Mouse (Mus musculus) hindlimb bud, embryonic 11.5 days (tissue): ENCODE data around the gene Dcdc2a.

Experiments used
- DNase-seq: peaks from one replicate; pipeline ENCODE4 v3.0.0-alpha.2; 2012; ENCODE audit warnings: low read depth, low spot score; ENCODE audit errors: extremely low spot score

The Dcdc2a gene

DNA sequence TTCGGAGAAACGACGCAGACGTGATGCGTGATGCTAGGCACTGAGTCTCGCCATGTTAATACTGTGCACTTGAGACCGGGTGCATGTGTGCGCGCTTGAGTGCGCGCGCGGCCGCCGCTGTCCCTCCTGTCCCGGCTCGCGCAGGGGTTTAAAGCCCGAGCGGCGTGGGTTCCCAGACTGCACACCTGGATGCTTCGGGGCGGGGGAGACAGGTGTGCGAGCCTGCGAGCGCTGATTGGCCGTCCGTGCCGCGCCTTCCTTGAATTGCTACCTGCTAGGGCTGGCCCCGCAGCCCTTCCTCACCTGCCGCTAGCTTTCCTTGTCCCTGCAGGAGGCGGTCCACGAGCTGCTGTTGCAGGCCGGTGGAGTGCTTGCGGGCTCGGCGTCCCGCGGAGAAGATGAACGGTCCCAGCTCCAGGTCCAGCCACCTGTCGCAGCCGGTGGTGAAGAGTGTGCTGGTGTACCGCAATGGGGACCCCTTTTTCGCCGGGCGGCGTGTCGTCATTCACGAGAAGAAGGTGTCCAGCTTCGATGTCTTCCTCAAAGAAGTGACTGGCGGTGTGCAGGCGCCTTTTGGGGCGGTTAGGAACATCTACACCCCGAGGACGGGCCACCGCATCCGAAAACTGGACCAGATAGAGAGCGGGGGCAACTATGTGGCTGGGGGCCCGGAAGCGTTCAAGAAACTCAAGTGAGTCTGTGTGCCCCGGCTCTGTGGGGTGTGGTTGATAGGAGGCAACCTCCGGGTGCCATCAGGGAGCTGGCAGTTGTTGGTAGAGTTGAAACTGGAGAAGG lies at the start of gene Dcdc2a:
Dcdc2a (plus strand) TSS at position 132 of the 795 bp plus-strand sequence.
- DNase-seq = no peak

DNA sequence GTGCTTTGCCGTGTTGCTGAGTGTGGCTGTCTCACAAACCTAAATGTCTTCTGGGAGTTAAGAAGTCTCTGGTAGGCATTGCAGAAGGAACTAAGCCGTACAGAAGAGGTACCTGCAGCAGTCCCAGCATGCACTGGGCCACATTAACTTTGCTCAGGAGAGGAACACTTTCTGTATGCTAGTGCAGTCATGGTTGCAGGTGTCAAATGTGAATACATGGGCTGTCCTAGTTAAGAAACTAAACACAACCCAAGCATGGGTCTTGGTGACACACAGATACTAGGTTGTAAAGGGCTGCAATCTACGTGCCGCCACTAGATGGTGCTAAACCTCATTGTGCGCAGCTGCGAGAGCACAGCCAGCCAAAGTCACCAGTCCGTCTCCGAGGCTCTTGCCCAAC lies 48.7 kb upstream of the Dcdc2a start:
- DNase-seq = no peak

DNA sequence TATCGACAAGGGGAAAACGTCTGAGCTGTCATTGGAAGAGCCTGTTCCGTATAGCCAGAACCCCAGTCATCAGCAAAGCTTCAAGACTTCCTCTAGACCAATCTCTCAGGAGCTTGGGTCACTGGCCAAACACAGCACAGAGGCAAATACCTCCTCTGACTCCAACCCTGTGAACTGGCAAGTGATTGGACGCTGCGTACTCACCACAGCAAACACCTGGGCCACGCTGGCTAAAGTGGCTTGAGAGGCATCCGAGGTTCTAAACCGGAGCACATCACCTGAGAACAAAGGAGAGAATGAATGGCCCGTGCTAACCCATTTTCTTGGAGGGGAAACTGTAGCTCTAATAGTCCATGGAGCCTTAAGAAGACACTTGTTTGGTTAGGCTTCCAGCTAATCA lies 37.5 kb upstream of the Dcdc2a start:
- DNase-seq = no peak

DNA sequence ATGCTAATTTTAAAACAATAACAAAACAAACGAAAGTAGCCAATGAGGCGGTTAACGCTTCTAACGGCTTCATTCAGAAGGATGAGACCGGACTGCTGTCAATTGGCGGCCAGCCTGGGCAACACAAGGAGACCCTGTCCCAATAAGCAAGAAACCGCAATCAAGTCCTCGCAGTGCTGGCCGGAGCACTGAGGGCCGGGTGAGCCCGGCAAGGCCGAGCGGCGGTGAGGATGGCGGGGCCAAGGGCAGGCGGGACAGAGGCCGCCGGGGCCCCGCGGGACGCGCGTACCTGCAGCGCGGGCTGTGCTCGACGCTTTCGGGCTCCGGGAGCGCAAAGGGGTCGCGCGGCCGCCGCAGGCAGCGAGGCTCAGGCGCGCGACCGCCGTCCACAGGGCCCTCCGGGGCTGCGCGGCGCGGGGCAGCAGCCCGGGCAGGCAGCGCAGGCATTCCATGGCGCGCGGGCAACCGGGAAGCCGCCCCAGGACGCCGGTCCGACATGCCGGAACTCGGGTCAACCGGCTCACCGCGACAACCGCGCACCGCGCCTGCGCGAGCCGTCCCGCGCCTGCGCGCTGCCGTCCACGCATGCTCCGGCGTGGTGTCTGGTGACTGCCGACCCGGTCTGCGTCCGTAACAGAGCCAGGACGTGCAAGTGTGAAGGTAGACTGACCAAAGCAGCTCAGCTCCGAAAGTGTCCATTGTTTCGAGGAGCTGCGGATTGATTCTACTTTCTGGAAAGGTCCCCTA lies 35.8 kb upstream of the Dcdc2a start, which contains the start of gene Mrs2:
Mrs2 (minus strand) TSS at position 587 of the 747 bp plus-strand sequence.
- DNase-seq = peak; percentile 56

DNA sequence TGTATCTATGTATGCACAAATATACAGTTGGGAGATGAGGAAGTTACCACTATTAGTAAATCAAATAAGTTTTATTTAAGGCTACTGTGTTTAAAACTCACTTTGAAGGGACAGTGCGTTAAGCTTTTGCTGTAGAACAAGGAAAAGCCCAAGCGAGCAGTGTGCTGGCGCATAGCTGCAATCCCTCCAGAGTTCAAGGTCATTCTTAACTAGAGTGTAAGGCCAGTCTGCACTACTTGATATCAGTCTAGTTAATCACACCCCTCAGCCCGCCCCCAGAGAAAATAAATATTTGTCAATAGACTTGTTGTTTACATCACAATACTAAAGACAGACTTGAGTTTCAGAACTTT lies 35.3 kb upstream of the Dcdc2a start:
- no peak for DNase-seq

DNA sequence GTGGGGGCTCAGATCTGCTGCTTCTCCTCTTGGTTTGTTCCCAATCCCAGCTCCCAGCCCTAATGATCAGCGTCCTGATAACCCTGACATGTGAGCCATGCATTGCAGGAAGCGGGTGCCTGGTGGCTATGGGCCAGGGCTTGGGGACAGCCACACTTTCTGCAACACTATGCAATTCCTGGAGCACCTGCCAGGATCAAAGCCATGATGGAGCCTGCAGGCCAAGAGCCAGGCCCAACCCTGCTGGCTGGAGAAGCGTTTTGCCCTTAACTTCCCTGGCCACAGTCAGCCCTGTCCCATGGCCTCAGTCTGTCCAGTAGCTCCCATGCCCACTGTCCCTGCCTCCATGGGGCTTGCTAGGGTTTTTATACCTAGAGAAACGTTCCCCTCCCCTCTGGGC lies 33.4 kb upstream of the Dcdc2a start:
- DNase-seq = no peak

DNA sequence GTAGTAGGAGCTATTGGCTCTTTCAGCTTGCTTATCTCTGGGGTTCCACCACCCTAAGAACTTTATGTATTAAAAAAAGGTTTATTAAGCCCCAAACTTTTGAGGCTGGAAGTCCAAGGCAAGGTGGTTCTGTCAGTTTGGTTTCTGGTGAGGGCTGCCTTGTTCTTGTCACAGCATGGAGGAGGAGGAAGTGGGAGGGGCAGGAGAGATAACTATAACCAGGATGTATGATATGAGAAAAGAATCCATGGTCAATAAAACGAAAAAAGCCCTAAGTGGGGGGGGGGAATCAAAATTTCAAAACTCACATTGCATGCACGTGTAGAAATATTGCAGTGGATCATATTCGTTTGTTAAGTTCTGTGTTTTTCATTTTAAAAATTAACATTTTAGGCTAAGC lies 32.7 kb upstream of the Dcdc2a start:
- no peak for DNase-seq

DNA sequence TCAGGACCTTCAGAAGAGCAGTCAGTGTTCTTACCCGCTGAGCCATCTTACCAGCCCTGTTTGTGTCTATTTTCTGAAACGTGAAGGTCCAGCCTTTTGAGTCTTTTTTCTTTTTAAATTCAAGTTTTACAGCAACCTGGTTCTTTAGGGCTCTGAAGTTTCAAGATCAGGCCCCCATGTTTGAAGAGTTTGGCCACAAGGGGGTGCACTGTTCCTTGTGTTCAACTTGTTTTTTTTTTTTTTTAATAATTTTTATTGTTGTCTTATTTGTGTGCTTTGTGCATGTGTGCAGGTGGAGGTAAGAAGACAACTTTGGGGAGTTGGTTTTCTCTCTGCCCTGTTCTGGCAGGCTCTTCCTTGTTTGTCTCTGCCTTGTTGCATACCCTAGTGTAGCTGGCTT lies 31.1 kb upstream of the Dcdc2a start:
- DNase-seq = no peak

DNA sequence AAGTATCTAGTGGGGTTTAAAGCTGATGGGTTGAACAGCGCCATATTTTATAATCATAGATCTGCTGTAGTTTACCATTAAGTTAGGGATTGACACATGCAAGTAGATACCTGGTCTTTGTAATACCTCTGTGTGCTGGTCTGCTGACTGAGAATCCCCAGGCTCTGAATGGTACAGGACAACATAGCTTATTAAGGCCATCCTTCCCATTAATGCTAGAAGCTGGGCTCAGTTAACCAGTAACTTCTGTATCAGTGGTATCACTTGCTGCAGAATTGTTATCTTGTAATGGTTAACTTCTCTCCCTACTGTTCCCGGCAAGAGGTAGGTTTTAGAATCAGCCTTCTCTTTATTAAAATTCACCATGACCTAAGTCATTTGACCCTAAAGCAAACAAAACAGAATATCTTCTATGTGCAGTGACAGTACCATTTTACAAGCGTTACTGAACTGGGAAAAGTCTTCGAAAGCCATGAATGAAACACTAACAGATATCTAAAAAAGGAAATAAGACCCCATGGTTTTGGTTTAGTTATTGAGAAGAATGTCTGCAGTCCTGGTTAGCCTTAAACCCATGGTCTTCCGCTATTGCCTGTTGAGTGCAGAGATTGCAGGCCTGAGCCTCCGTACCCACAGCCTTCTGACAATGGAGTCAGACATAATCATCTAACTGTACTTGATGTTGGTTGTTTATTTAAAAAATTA lies 29.2 kb upstream of the Dcdc2a start:
- no peak for DNase-seq

DNA sequence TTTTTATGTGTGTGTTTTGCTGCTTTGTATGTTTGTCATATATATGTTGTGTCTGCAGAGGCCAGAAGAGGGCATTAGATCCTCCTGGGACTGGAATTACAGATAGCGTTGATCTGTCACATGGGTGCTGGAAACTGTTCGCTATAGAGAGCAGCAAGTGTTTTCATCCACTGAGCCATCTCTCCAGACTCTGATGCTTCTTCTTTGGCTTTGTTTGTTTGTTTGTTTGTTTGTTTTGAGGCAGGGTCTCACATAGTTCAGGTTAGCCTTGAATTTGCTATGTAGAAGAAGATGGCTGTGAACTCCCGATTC lies 28.7 kb upstream of the Dcdc2a start:
- no peak for DNase-seq

DNA sequence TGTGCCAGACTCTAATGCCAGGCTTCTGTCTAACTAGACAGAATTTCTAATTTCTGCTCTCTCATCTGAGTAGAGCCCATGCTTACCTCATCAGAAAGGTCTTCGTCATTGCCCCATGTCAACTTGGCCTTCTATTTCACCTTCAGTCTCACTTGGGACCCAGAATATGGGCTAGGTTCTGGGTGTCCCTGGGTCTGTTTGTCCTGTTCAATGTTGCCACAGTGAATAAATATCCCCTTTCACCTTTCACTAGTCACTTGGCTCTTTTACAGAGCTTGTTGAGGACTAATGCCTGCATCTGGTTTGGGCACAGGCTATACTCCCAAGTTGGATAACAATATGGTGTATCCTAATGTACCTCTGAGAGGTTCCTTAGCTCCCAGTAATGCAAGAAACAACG lies 16.3 kb upstream of the Dcdc2a start:
- DNase-seq = no peak

DNA sequence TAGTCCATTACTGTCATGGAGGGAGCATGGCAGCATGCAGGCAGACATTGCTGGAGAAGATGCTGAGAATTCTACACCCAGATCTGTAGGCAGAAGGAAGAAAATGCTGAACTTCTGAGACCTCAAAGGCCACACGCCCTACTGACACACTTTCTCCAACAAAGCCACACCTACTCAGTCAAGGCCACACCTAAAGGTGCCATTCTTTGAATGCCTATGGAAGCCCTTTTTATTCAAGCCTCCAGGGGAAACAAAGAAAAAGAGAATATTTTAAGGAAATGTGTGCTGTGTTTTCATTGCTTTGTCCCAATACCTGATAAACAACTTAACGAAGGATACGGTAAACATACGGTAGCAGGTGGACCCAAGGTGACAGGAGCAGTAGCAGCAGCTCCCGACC lies 3.1 kb upstream of the Dcdc2a start:
- no peak for DNase-seq

DNA sequence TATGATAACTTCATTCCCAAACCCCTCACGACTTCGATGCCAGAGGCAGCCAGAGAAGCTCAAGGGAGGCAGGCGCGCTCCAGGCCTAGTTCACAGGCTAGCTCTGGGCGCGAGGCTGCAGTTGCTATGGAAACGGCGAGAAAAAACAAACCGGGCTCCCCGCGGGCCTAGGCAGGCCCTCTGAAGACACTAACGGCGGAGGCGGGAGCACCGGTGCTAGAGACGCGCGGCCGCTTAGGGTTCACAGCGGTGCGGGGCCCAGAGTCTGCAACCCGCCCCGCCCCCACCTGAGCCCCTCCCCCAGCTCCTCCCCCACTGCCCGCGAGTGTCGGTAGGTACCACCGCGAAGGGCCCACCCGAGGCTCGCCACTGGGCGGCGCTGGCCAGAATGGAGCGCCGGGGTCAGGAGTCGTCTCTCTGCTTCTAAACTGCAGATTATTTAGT lies 671 bp upstream of the Dcdc2a start:
- no peak for DNase-seq

DNA sequence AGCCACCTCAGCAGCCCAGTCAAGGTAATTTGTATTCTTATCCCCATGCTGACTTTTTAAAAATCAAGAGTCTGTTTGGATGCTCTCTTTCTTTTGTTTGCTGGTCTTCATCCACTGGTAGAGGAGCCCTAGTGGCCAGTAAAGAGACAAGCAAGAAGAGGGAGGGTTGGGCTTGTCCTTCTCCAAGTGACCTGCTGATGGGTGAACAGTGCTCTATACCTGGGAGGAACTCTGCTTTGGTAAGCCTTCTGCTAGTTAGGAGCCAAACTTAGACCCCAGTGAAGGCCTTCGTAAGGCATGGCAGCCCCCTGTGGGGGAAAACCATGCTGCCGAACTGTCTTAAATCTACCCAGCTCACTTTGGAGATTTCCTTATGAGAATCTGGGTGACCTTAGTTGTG lies 10.9 kb downstream of the Dcdc2a start:
- DNase-seq = no peak

DNA sequence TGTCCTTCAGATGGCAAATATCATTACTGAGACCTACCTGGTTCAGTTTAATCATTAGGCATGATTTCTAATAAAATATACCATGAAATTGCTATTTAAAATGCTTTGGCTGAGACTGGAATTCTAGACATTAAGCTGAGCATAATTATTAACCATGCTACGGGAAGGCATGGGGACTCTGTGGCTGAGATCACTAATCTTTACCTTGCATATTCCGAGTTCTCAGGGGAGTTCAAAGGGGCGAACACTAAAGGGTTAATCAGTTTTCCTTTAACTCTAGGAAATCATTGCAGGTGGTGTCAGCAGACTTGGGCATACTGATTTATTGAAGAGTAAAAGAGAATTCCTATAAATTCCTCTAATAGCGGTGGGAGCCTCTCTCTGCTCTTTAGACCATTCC lies 11.4 kb downstream of the Dcdc2a start:
- no peak for DNase-seq

DNA sequence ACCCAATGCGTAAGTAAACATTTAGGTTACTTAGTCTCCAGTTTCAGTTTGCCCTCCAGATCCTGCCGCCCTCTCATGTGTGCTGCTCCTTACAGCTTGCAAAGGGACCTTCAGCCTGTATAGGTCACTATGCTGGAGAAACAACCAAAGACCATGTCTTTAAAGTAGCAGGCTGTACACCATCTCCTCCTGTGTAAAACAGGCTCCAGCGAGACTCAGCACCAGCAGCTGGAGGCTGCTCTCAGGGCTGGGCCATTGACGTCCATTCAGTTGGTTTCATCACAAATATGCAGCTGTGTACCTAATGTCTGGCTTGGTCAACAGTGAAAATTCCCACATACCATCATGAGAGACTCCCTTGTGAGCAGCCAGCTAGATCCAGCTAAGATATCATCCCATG lies 14.0 kb downstream of the Dcdc2a start:
- DNase-seq = no peak

DNA sequence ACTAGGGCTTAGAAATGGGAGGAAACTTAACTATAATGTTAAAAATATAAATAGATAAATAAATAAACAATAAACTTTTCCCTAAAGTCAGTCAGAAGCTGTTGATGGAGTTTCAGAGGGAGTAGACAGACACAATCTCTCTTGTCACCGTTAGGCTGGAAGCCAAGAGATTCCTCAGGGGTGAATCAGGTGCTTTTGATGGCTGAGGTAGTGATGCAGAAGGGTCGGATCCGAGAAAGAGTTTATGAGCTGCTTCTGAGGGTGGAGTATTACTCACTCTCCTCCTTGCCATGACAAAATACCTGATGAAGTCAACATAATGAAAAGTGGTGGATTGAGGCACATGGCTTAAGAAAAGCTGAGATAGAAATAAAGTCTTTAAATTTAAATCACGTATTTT lies 15.0 kb downstream of the Dcdc2a start:
- DNase-seq = no peak

DNA sequence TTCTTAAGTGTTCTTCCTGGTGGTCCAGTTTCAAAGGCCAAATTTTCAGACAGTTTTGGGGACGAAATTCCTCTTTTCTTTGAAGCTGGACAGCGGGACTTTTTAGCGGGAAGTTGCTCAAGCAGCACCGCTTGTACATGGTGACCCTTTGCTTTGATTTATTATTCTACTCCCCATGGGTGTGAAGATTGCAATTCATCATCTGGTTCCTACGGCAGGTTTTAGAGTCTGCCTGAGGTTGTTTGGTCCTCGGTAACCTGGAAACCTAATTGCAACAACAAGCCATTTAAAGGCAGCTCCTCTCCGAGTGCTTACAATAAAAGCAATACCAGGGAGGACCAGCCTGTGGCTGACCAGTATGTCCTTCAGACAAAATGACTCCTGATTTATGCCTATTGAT lies 21.5 kb downstream of the Dcdc2a start:
- DNase-seq = peak; percentile 46

DNA sequence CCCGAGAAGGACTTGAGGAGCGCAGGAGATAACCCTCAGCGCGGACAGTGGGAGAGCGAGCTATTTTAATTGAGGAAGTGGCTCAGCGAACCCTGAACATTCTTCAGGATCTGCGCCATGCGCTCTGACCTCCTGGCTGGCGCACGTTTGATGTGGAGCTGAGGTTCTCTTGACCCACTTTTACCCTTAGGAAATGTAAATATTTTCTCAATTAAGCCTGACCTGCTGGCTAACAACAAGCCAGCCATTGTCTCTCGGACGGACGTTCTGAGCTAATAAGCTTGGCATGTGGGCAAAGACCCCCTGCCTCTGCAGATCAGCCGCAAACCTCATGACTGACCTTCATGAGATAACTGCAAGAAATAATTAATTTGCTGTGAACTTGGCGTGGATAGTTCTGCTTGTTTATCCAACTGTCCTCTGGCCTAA lies 27.4 kb downstream of the Dcdc2a start:
- DNase-seq = no peak

DNA sequence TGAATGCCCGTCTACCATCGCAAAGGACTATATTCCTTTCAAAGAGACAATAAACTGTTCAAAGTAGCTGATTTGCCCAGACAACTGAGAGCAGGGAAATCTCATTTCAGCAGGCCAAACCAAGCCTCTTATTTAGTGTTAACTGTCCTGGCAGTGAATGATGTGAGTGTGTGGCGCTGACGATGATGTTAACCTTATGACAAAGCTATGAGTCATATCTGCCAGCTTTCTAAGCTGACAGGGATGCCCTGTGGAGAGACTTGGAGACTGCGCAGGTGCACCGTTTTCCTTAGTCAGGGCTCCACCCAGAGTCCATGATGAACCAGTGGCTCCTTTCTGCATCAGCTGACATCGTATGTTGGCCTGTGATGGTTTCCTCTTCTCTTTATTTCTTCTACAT lies 29.3 kb downstream of the Dcdc2a start:
- DNase-seq = no peak

DNA sequence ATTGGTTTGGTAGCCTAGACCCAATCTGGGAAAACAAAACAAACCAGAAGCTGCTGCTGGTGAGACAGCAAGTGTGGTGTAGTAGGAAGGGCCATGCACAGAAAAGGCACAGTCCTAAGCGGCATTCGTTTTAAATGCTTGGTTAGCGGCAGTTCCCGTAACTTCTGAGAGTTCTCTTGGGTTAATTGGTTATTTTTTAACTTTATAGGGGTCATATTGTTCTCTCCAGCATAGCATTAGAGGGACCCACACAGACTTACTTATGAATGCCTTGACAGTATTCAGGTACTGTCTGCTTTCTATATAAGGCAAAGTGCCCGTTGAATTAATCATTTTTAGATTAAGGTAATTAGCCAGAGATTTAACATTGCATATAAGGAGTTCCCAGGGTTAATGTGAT lies 35.5 kb downstream of the Dcdc2a start:
- no peak for DNase-seq

DNA sequence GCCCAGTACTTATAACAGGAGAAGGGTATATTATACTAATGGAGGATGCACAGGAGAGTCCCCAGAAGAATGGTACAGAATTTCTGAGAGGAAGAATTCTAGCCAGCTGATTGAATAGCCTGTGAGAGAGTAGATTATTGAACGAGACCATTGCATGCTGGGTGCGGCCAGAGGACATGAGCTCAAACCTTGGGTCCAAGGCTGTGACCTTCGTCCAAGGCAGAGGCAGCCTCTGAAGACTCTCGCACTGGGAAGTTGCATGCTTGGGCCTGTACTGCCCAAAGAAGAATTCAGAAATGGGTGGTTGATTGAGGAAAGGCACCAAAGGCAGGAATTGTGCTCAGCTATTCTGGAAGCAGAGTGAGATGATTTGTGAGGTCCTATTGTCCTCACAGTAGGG lies 38.0 kb downstream of the Dcdc2a start:
- DNase-seq = no peak
